Mouse (Mus musculus): ENCODE results near the gene Hmcn2. TPM values are rescaled to one million over a fixed set of nuclear protein-coding genes. Genes with fewer than 3 reads are reported as not detected.

Gene Hmcn2
- polyA plus RNA-seq, 1 experiment from 2014 or later, result 1.3 TPM

GRCm38 (mm10) chr2:31437480-31438245 lies 123.4 kb downstream of the Hmcn2 start:
- Histone ChIP-seq H3K4me3 (ENCODE audit: low read length) (no peak overlapping the region), H3K9me3 (replicated peaks; ENCODE audit: control insufficient read depth, low read length) (no peaks in the 10 kb centered on the region), H3K27ac (ENCODE audit: low read length) (no peak overlapping the region), H3K9ac (ENCODE audit: low read length) (no peak overlapping the region), H3K4me1 (ENCODE audit: control insufficient read depth, insufficient read depth, low read length) (no peaks in the 10 kb centered on the region), H3K36me3 (ENCODE audit: control insufficient read depth, insufficient read depth) (no peaks in the 10 kb centered on the region), H3K27me3 (ENCODE audit: control insufficient read depth, insufficient read depth, low read length) (no peaks in the 10 kb centered on the region), H3K4me2 (ENCODE audit: low read depth, low read length) (no peak overlapping the region)
- WGBS, result 63% methylated on average over 14 of the region's 14 CpGs
- ATAC-seq (replicated peaks; ENCODE audit: extremely low read depth, insufficient read depth, low FRiP score), result no peak

- Histone ChIP-seq H3K9me3 (replicated peaks; ENCODE audit: control insufficient read depth, low read length) (no peaks in the 10 kb centered on the region), H3K4me2 (ENCODE audit: low read depth, low read length) (no peak overlapping the region), H3K4me3 (ENCODE audit: low read length) (no peak overlapping the region), H3K27ac (ENCODE audit: low read length) (no peak overlapping the region), H3K36me3 (ENCODE audit: control insufficient read depth, insufficient read depth) (no peaks in the 10 kb centered on the region), H3K27me3 (ENCODE audit: control insufficient read depth, insufficient read depth, low read length) (no peaks in the 10 kb centered on the region), H3K9ac (ENCODE audit: low read length) (no peak overlapping the region), H3K4me1 (ENCODE audit: control insufficient read depth, insufficient read depth, low read length) (no peaks in the 10 kb centered on the region)
- no peak for ATAC-seq (replicated peaks; ENCODE audit: extremely low read depth, insufficient read depth, low FRiP score)
- WGBS, result 90% methylated on average over 6 of the region's 6 CpGs
Observed at GRCm38 (mm10) chr2:31439576-31439975, 125.4 kb downstream of the Hmcn2 start.

- no peak overlapping the region for H3K4me2 ChIP-seq (ENCODE audit: low read depth, low read length)
- no peak overlapping the region for H3K9ac ChIP-seq (ENCODE audit: low read length)
- H3K4me1 ChIP-seq (ENCODE audit: control insufficient read depth, insufficient read depth, low read length), result no peaks in the 10 kb centered on the region
- no peaks in the 10 kb centered on the region for H3K27me3 ChIP-seq (ENCODE audit: control insufficient read depth, insufficient read depth, low read length)
- H3K4me3 ChIP-seq (ENCODE audit: low read length), result no peak overlapping the region
- no peaks in the 10 kb centered on the region for H3K9me3 ChIP-seq (replicated peaks; ENCODE audit: control insufficient read depth, low read length)
- no peak for ATAC-seq (replicated peaks; ENCODE audit: extremely low read depth, insufficient read depth, low FRiP score)
- no peaks in the 10 kb centered on the region for H3K36me3 ChIP-seq (ENCODE audit: control insufficient read depth, insufficient read depth)
- WGBS, result 63% methylated on average over 11 of the region's 11 CpGs
- H3K27ac ChIP-seq (ENCODE audit: low read length), result no peak overlapping the region
Observed at GRCm38 (mm10) chr2:31442480-31443160, 128.4 kb downstream of the Hmcn2 start.

- Histone ChIP-seq H3K9me3 (replicated peaks; ENCODE audit: control insufficient read depth, low read length) (no peaks in the 10 kb centered on the region), H3K27ac (ENCODE audit: low read length) (no peak overlapping the region), H3K4me2 (ENCODE audit: low read depth, low read length) (no peak overlapping the region), H3K4me3 (ENCODE audit: low read length) (no peak overlapping the region), H3K9ac (ENCODE audit: low read length) (no peak overlapping the region), H3K27me3 (ENCODE audit: control insufficient read depth, insufficient read depth, low read length) (no peaks in the 10 kb centered on the region), H3K36me3 (ENCODE audit: control insufficient read depth, insufficient read depth) (no peaks in the 10 kb centered on the region), H3K4me1 (ENCODE audit: control insufficient read depth, insufficient read depth, low read length) (peaks cover 27% of the 10 kb centered on the region)
- 76% methylated on average over 4 of the region's 4 CpGs for WGBS
- no peak for ATAC-seq (replicated peaks; ENCODE audit: extremely low read depth, insufficient read depth, low FRiP score)
Observed at GRCm38 (mm10) chr2:31446036-31446435, 131.8 kb downstream of the Hmcn2 start.

GRCm38 (mm10) chr2:31446456-31446855 lies 132.2 kb downstream of the Hmcn2 start:
- H3K4me1 ChIP-seq (ENCODE audit: control insufficient read depth, insufficient read depth, low read length), result peaks cover 28% of the 10 kb centered on the region
- H3K9ac ChIP-seq (ENCODE audit: low read length), result no peak overlapping the region
- H3K4me2 ChIP-seq (ENCODE audit: low read depth, low read length), result no peak overlapping the region
- H3K27ac ChIP-seq (ENCODE audit: low read length), result no peak overlapping the region
- H3K36me3 ChIP-seq (ENCODE audit: control insufficient read depth, insufficient read depth), result no peaks in the 10 kb centered on the region
- H3K27me3 ChIP-seq (ENCODE audit: control insufficient read depth, insufficient read depth, low read length), result no peaks in the 10 kb centered on the region
- H3K4me3 ChIP-seq (ENCODE audit: low read length), result no peak overlapping the region
- 68% methylated on average over 4 of the region's 4 CpGs for WGBS
- no peak for ATAC-seq (replicated peaks; ENCODE audit: extremely low read depth, insufficient read depth, low FRiP score)
- H3K9me3 ChIP-seq (replicated peaks; ENCODE audit: control insufficient read depth, low read length), result no peaks in the 10 kb centered on the region

- no peak overlapping the region for H3K9ac ChIP-seq (ENCODE audit: low read length)
- H3K27me3 ChIP-seq (ENCODE audit: control insufficient read depth, insufficient read depth, low read length), result no peaks in the 10 kb centered on the region
- H3K9me3 ChIP-seq (replicated peaks; ENCODE audit: control insufficient read depth, low read length), result no peaks in the 10 kb centered on the region
- H3K27ac ChIP-seq (ENCODE audit: low read length), result no peak overlapping the region
- 68% methylated on average over 2 of the region's 2 CpGs for WGBS
- ATAC-seq (replicated peaks; ENCODE audit: extremely low read depth, insufficient read depth, low FRiP score), result no peak
- no peak overlapping the region for H3K4me3 ChIP-seq (ENCODE audit: low read length)
- H3K4me1 ChIP-seq (ENCODE audit: control insufficient read depth, insufficient read depth, low read length), result peaks cover 28% of the 10 kb centered on the region
- H3K36me3 ChIP-seq (ENCODE audit: control insufficient read depth, insufficient read depth), result no peaks in the 10 kb centered on the region
- no peak overlapping the region for H3K4me2 ChIP-seq (ENCODE audit: low read depth, low read length)
Observed at GRCm38 (mm10) chr2:31447536-31447935, 133.3 kb downstream of the Hmcn2 start.

GRCm38 (mm10) chr2:31448756-31449440 lies 134.7 kb downstream of the Hmcn2 start:
- no peaks in the 10 kb centered on the region for H3K27me3 ChIP-seq (ENCODE audit: control insufficient read depth, insufficient read depth, low read length)
- peak overlapping the region; percentile 18; the same call in 1 of the 2 replicates for H3K9ac ChIP-seq (ENCODE audit: low read length)
- no peak overlapping the region for H3K4me3 ChIP-seq (ENCODE audit: low read length)
- H3K36me3 ChIP-seq (ENCODE audit: control insufficient read depth, insufficient read depth), result no peaks in the 10 kb centered on the region
- H3K27ac ChIP-seq (ENCODE audit: low read length), result peak overlapping the region; percentile 61
- WGBS, result 66% methylated on average over 3 of the region's 3 CpGs
- no peak overlapping the region for H3K4me2 ChIP-seq (ENCODE audit: low read depth, low read length)
- peaks cover 34% of the 10 kb centered on the region for H3K4me1 ChIP-seq (ENCODE audit: control insufficient read depth, insufficient read depth, low read length)
- no peak for ATAC-seq (replicated peaks; ENCODE audit: extremely low read depth, insufficient read depth, low FRiP score)
- H3K9me3 ChIP-seq (replicated peaks; ENCODE audit: control insufficient read depth, low read length), result no peaks in the 10 kb centered on the region

- no peaks in the 10 kb centered on the region for H3K9me3 ChIP-seq (replicated peaks; ENCODE audit: control insufficient read depth, low read length)
- peak; percentile 74 for ATAC-seq (replicated peaks; ENCODE audit: extremely low read depth, insufficient read depth, low FRiP score)
- no peaks in the 10 kb centered on the region for H3K36me3 ChIP-seq (ENCODE audit: control insufficient read depth, insufficient read depth)
- H3K27ac ChIP-seq (ENCODE audit: low read length), result peak overlapping the region; percentile 61
- 28% methylated on average over 4 of the region's 4 CpGs for WGBS
- H3K4me1 ChIP-seq (ENCODE audit: control insufficient read depth, insufficient read depth, low read length), result peaks cover 38% of the 10 kb centered on the region
- H3K4me2 ChIP-seq (ENCODE audit: low read depth, low read length), result no peak overlapping the region
- H3K9ac ChIP-seq (ENCODE audit: low read length), result no peak overlapping the region; the same call in 1 of the 2 replicates
- H3K4me3 ChIP-seq (ENCODE audit: low read length), result no peak overlapping the region
- H3K27me3 ChIP-seq (ENCODE audit: control insufficient read depth, insufficient read depth, low read length), result no peaks in the 10 kb centered on the region
Observed at GRCm38 (mm10) chr2:31449441-31449815, 135.2 kb downstream of the Hmcn2 start.

- peaks cover 43% of the 10 kb centered on the region for H3K4me1 ChIP-seq (ENCODE audit: control insufficient read depth, insufficient read depth, low read length)
- H3K4me2 ChIP-seq (ENCODE audit: low read depth, low read length), result no peak overlapping the region
- no peak overlapping the region for H3K9ac ChIP-seq (ENCODE audit: low read length)
- no peak for ATAC-seq (replicated peaks; ENCODE audit: extremely low read depth, insufficient read depth, low FRiP score)
- H3K9me3 ChIP-seq (replicated peaks; ENCODE audit: control insufficient read depth, low read length), result no peaks in the 10 kb centered on the region
- H3K27ac ChIP-seq (ENCODE audit: low read length), result no peak overlapping the region
- no peaks in the 10 kb centered on the region for H3K27me3 ChIP-seq (ENCODE audit: control insufficient read depth, insufficient read depth, low read length)
- no peak overlapping the region for H3K4me3 ChIP-seq (ENCODE audit: low read length)
- 94% methylated on average over 4 of the region's 4 CpGs for WGBS
- H3K36me3 ChIP-seq (ENCODE audit: control insufficient read depth, insufficient read depth), result no peaks in the 10 kb centered on the region
Observed at GRCm38 (mm10) chr2:31449902-31450301, 135.7 kb downstream of the Hmcn2 start.
